Mouse (Mus musculus) thymus, postnatal 14 days (tissue): ENCODE measurements around the gene Gdpd4.
A peak's percentile ranks its signal among the peaks of the same experiment; 100 is the strongest.

Experiments used
- DNase-seq: peaks from one replicate; pipeline ENCODE4 v3.0.0; 2021

Gene Gdpd4

DNA sequence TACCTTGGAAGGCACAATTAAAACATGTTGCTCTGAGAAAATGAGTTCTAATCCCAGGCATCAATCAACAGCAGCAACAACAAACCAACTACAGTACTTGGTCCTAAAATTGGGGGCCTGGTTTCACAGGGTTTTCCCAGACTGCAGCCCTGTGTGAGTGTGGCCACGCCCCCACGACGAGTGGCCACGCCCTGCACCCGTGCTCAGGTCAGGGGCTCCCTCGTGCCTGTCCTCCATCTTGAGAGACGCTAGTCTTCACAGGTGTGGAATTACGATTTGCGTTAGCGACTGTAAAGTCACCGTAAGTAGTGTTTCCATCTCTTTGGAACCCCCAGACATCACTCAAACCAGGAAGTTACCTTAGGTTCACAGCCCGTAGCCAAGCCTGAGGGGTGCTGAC lies at the start of gene Gdpd4:
Gene Gdpd4 (plus strand): TSS at position 214 of the 400 bp plus-strand sequence.
- DNase-seq, result no peak

DNA sequence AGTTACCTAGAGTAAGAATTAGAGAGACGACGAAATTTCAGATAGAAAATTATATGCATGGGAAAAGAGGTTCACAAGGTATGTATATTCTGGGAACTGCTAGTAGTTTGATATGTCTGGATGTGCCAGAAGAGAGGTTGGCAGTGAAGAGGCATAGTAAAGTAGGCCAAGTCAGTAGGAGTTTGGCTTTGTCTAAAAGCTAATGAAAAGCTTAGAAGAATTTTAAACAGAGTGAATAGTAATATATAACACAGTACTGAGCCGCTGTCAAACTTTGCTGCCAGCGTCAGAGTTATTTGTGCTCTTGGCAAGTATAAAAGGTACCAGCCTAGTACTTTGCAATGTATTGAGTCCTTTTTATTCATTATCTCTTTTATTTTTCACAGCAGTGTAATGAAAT lies 47.4 kb upstream of the Gdpd4 start:
- no peak for DNase-seq

DNA sequence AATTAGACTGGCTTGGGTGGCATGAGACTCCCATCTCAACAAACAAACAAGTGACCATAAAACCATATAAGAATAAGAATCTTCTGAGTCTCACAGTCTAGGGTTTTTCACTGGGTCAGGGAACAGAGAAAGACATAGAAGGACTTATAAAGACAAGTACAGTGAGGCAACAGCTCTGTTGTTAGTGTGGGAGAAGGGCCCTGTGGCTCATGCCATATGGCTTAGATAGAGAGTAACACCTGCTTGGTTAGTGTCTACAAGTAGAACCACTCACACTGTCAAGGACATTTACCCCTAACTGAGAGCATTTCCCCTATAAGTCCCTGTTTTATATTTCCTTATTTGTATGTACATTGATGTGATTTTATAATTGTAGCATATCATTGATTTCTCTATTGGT lies 46.4 kb upstream of the Gdpd4 start:
- no peak for DNase-seq

DNA sequence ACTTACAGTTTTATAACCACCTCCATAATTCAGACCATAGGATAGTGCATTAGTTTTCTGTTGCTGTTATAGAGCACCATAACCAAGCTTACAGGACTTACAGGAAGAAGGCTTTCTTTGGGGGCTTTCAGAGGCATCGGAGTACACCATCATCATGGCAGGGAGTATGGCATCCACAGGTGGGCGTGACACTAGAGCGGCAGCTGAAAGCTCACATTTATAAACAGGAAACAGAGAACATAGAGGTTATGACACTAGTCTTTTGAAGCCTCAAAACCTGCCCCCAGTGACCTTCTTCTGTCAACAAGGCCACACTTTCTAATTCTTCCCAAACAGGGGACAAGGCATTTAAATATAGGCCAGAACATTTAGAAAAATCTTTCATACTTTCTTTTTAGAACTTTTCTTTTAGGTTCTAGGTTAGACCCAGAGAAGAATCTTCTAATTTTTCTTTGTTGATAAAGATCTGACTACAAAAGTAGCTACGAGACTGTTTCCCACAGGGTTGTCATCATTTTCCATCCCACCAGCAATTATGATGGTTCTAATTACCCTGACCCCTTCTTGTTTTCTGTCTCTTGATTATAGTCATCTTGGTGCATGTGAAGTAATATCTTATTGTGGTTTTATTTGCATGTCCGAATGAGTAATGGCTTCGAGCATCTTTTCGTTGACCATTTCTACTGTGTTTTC lies 41.8 kb upstream of the Gdpd4 start:
- DNase-seq, result peak; percentile 72

DNA sequence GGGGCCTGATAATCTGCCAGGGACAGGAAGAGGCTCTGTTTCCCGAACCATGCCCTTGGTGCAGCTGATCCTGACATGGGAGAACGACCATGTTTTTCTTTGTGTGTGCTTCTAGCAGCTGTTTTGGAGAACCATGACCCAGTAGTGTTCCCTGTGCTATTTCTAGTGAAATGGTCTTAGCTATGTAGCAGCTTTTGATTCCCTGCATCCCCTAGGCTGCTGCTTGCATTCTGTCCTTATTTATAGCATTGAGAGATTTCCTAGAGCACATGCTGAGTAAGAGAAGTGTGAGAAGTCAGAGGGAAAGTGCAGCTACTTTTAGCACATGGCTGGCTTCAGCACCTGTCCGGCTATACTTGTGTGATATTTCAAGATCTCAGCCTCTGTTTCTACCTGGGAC lies 8.1 kb upstream of the Gdpd4 start:
- no peak for DNase-seq

DNA sequence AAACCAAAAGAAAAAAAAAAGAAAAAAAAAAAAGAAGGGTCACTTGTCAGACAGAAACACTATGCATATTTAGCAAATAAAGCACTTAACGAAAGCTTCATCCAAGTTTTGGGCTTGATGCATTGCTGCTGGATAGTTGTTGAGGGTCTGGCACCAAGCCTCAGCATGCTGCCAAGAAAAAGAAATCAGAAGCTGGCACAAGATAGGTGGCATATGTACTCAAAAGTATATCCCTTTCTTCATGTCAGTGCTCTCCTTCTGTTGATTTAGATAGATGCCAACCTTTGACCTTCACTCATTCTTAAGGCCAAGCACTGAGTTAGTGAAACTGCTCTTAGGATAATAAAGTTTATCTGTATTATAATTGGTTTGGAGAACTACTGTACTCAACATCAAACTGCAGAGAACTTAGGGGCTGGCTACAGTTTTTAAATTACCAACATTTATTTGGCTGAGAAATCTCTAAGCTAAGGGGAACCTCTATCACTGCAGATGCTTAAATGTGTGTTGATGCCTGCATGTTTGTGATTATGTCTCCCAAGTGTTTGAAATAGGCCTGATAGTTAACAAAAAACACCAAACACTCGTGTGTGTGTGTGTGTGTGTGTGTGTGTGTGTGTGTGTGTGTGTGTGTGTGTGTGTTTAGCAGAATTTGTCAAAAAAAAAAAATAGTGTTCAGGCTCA lies 4.8 kb upstream of the Gdpd4 start:
- DNase-seq, result no peak

- no peak for DNase-seq
These were observed 6.1 kb downstream of the Gdpd4 start for GRCm38 (mm10) chr7:97925819-97926218.

DNA sequence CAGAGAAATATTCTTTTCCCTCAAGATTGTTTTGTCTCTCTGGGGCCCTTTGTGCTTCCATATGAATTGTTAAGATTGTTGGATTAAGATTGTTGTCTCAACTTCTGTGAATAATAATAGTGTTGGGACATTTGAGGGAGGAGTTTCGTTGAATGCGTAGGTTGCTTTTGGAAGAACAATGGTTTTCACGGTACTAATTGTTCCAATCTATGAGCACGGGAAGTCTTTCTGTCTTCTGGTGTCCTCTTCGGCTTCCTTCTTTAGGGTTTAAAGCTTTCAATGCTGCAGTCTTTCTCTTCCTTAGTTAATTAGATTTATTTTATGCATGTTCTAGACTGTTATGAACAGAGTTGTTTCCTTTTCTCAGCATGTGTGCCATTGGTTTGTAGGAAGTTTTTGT lies 7.2 kb downstream of the Gdpd4 start:
- no peak for DNase-seq

- no peak for DNase-seq
These were observed 24.7 kb downstream of the Gdpd4 start for GRCm38 (mm10) chr7:97944485-97944884.

DNA sequence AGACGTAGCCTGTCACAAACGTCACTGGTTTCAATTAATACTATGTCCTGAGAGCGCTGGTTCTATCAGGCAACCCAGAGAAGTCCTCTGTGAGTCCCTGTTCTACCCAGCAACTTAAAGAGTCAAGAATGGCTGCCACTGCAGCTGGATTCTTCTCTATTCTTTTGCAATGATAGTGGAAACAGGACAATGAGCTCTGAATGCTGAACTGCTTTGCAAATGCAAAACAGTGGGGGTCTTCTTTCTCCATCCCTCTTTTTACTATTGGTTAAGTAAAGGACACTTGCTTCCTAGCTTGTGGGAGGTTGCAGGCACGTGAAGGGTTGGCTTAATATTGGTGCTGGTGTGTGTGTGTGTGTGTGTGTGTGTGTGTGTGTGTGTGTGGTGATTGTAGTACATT lies 52.7 kb downstream of the Gdpd4 start:
- DNase-seq, result no peak

DNA sequence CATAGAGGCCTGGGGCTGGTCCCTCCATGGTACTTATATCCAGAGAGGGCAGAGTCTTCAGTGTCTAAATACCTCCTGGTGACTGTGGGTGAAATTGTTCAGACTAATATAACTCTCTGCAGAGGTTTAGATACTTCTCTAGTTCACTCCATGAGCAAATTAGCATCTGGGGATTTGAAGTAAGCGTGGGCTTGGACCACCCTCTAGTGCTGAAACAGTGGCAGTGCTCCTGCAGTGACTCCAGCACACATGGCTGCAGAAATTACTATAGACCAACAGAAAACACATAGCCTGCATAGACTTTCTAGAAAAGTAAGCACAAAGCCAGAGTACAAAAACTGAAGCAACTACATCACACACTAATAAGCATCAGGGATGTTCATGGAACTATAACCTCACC lies 57.7 kb downstream of the Gdpd4 start:
- DNase-seq, result peak; percentile 58

DNA sequence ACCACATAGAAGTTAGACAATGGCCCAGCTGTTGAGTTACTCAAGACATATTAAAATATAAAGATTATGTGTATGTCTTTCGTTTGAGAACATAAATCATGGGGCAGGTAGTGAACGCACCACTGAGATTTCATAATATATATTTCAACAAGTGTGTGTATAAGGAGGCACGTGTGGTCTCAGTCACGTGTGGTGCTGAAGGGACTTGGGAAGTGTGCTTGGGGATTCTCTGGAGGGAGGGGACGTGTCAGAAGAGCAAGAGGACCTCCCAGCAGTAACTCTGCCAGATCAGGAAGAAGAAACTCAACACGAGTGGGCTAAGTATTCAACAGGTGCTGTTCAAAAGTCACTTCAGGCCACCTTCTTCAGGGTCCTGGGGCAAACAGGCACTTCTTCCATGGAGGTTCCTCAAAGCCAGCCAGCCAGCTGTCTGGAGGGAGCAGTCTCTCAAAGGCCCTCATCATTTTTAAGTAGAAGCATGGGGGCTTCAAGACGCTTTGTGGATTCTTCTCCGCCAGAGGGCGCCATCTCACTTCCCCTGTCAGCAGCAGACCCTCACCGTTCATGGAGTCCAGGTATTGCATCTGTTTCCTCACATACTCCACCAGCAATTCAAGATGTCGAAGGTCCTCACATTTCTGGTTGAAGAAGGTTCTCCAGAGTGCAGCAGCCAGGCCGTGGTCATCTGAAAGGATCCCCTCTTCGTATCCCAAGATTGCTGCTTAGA lies 64.5 kb downstream of the Gdpd4 start:
- peak; percentile 75 for DNase-seq

DNA sequence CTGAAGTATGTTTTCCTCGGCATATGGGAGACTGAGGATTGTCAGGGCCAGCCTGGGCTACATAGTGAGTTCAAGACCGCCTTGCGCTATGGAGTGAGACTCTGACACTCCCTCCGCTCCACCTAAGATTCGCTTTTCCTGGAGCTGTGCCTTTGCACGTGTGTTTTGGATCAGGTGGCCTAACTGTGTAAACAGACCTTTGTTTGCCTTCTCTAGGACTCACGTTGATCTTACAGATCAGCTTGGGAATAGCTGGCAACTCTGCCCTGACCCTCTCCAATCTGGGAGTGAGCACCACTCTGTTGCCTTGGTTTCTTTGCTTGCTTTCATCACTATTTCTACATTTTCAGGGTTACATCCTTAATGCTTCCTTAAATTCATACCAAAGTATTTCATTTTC lies 82.9 kb downstream of the Gdpd4 start:
- no peak for DNase-seq

- DNase-seq, result no peak
These were observed 128.5 kb downstream of the Gdpd4 start for GRCm38 (mm10) chr7:98048101-98048824.

DNA sequence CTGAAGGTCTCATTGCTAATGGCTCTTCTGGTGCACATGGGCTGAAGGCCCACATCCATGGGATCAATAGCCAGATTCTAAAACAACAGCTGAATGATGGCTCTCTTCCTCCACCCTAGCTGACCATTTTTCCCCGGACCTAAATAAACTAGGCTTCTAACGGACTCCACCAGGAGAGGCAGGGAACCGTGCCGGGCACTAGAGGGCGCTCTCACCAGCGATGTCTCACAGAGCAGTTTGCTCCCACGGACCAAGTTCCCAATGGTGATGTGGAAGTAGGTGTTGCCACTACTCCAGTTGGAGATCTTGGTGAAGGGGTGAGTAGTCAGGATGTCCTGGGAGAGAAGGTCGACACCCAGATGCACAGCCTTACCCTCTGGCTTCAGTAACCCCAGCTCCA lies 132.2 kb downstream of the Gdpd4 start:
- DNase-seq, result peak; percentile 55

- DNase-seq, result no peak
These were observed 134.7 kb downstream of the Gdpd4 start for GRCm38 (mm10) chr7:98054461-98054860.

DNA sequence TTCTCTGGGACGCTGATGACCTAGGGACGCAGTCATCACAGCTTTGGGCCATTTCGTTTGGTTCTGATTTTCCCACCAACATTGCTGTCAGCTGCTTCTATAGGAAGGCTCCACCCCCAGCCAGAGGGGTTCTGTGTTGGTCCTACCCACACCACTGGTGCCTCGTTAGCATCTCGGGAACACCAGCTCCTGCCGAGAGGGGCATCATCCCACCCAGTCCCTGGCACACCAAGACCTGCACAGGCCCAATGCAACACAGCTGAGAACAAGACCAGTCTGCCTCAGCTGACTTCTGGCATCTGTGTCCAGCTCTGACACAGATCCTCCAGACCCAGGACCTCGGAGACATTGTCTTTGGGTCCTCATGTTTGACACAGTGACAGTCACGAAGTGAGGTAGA lies 135.2 kb downstream of the Gdpd4 start:
- DNase-seq, result no peak

GRCm38 (mm10) chr7:98066229-98066628 lies 146.5 kb downstream of the Gdpd4 start:
- DNase-seq, result no peak

GRCm38 (mm10) chr7:98071620-98072019 lies 151.9 kb downstream of the Gdpd4 start:
- DNase-seq, result peak; percentile 87

- DNase-seq, result no peak
These were observed 157.7 kb downstream of the Gdpd4 start for GRCm38 (mm10) chr7:98077453-98077852.

GRCm38 (mm10) chr7:98082376-98082775 lies 162.6 kb downstream of the Gdpd4 start:
- no peak for DNase-seq

DNA sequence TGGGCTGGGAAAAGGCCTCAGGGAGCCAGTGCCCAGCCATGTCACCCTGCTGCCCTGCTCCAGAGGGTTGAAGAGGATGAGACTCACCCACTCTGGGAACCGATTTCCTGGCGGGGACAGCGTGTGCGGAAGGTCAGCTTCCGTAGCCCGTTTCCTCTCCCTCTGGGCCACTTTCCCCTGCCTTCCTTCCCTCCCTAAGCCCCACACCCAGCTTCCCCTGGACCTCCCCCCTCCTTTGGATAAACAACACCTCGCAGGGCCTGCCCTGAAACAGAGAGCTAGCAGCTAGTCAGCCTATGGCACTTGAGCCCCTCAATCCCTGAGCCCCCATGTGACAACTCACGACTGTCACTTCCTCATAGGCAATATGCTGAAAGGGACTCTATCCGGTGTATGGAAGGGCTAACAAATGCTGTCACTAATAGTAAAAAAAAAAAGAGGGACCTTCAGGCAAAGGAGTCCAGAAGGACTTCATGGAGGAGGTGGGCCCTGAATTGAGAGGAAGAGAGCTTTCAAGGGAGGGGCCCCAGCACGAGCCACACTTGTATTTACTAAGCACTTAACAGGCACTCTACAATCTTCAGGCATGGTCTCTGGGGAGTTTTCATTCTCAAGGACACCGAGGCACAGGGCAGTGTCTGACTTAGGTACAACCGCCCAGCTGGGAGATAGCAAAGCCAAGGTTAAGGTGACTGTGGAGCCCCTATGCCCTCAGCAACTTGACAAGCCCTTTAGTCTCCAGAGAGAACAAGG lies 165.0 kb downstream of the Gdpd4 start:
- no peak for DNase-seq

DNA sequence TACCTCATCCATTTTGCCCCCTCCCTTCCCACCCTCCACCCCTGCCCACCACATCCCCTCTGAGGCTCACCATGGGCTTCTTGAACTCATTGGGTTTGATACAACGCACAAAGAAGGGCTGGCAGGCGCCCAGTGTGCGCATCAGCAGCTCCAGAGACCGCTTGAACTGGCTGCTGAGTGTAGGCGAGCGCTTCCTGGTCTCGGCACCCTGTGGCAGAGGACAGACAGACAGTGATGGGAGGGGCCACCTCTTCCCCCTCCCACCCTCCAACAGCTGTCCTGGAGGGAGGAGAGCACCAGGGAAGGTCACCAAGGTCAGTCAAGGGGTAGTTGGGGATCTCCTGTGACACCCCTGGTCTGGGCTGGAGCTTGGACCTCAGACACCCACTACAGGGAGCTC lies 165.6 kb downstream of the Gdpd4 start:
- DNase-seq, result peak; percentile 19
